Mouse (Mus musculus) mesoderm, embryonic 11.5 days (tissue): ENCODE measurements at regions not wholly inside any gene's neighbourhood (a gene's known extent, or its start where the extent isn't known, plus 50 kb on each side); places are given as distances from the start of the nearest gene placed in this dataset.

Experiments used
- DNase-seq: peaks from one replicate; pipeline ENCODE4 v3.0.0-alpha.2; 2012; ENCODE audit warnings: low read depth, low spot score

DNA sequence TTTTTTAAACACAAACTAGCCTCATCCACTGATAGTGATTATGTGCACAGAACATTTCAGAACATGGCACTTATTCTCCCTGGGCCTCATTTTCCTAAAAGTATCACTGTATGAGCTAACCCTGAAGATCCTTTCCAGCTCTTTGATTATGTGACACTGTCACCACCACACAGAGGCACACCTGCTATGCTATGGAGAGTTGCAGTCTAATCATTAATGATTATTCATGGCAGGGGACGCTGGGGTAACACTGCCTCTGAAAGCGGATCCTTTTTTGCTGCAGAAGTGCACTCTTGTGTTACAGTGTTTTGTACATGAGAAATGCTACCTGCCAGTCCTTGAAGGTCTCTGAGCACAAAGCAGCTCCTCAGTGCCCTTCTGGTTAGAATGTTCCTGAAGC, 615.3 kb upstream of the Fbxo33 start:
- DNase-seq: no peak

DNA sequence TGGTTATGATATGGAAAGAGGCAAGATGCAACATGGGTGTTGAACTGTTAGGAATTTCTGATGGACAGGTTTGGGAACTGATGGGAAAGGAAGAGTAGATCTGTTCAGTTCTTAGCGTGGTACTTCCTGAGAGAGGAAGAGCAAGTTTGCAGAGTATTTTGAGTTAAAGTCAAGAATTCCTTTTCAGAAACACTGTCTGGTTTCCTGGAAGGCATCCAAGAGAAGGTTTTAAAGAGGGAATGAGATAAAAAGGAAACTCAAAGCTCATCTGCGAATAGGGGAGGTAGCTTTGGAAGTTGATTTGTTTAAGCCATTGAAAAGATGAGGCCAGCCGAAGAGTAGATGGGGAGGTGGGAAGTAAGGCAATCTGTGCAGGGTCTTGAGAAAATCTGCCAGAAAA, 603.4 kb upstream of the Fbxo33 start:
- no peak for DNase-seq

GRCm38 (mm10) chr12:59822435-59822834, 602.9 kb upstream of the Fbxo33 start:
- DNase-seq: no peak

- no peak for DNase-seq
Observed at GRCm38 (mm10) chr12:59821698-59822097, 602.2 kb upstream of the Fbxo33 start.

DNA sequence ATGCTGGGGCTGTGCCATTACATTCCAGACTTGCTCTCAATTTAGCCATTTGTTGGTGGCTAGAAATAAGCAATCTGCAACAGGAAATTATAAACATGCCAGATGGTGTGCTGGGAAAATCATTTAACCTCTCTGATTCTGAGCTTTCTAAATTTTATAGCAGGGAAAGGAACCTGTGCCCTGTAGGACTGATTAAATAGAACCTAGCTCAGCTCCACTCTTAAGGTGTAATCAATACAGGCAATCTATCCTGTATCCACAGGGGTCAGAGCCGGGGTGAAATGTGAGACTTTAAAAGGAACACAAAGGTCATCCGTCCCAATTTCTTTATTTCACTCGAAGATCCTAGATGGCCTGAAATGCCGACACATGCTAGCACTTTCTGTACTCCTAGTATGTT, 596.4 kb upstream of the Fbxo33 start:
- DNase-seq: peak; percentile 5

DNA sequence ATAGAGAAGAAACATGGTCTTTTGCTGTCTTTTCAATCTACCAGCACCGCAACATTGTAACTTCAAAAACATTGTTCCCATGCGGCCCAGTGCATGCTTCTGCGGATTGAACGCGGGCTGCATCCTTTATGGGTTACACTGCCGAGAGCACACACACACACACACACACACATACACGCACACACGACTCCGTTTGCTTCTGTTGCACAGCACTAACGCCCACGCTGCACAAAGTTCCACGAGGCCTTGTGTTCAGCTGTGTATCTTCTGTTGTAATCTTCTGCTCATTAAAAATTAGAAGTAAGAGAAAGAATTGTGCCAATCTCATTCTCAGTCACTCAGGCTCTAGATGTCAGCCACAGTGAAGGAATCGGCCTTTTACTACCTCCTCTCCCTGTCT, 594.8 kb upstream of the Fbxo33 start:
- no peak for DNase-seq

DNA sequence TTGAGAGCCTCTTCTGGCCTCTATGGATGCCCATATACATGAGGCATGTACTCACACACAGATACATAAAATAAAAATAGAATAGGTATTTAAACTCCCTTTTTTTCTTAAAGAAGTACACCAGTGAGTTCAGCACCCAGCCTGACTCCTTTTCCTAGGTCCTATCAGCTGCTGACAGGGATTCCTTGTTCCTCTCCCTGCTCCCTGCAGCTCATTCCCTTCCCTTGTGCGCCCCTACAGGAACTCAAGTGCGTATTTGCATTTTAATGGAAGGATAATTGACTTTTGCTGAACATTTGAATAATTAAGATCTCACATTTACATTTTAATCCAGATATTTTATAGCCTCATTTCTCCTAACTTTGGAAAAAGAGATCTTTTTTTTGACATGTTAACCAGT, 589.7 kb upstream of the Fbxo33 start:
- no peak for DNase-seq

GRCm38 (mm10) chr12:59798051-59798450, 578.5 kb upstream of the Fbxo33 start:
- no peak for DNase-seq

GRCm38 (mm10) chr12:59791473-59791872, 571.9 kb upstream of the Fbxo33 start:
- peak; percentile 12 for DNase-seq

DNA sequence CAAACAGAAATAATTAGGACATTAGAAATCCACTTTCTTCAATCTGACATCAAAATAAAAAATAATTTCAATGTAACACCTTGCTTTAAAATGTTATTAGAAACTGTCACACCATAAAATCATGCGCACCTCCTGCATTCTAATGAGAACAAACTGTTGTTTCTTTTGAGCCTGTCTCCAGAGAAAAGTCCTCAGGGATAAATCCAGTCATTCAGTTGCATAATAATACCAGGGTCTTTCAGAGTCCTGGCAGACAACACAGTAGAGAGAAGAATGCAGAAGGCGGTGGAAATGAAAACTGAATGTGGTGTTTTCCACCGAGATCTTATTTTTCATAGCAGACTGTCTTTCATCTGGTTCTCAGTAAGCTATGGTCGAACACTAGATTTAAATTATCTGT, 567.3 kb upstream of the Fbxo33 start:
- DNase-seq: no peak

GRCm38 (mm10) chr12:59770980-59771379, 551.5 kb upstream of the Fbxo33 start:
- DNase-seq: no peak

GRCm38 (mm10) chr12:59762260-59762659, 542.7 kb upstream of the Fbxo33 start:
- DNase-seq: no peak

- no peak for DNase-seq
Observed at GRCm38 (mm10) chr12:59744768-59745167, 525.2 kb upstream of the Fbxo33 start.

DNA sequence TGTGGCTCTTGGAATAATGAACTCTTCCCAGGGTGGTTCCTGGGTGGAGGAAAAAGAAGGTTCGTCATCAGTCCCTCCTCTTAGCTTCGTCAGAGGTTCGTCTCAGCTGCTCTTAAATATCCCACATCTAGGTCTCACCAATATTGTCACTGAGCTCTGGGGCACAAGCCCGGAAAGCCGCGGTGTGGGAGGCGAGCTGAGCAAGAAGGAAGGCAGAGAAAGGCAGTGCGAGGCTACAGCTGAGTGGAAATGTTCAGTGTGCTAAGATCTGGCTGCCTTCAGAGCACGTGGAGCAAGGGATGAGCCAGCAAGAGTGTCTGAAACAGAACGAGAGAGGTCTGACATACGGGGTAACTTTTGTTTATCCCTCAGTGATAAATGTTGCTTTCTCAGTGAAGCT, 523.7 kb upstream of the Fbxo33 start:
- DNase-seq: no peak

DNA sequence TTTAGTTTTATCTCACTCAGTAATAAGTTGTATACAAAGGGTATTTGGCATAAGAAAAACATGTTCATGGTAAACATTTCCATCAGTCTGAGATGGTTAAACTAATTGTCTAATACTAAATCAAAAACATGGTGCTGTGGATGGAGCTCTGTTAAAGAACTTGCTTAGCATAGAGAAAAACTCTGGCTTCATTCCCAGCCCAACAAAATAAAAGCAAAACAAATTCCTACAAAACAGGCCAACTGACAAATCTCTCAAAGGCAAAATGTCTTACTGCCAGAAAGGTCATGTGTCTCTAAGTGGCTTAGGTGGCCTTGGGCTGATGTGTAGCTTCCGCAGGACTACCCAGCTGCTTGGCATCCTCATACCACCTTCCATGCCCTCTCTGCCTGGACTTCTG, 505.4 kb upstream of the Fbxo33 start:
- no peak for DNase-seq

DNA sequence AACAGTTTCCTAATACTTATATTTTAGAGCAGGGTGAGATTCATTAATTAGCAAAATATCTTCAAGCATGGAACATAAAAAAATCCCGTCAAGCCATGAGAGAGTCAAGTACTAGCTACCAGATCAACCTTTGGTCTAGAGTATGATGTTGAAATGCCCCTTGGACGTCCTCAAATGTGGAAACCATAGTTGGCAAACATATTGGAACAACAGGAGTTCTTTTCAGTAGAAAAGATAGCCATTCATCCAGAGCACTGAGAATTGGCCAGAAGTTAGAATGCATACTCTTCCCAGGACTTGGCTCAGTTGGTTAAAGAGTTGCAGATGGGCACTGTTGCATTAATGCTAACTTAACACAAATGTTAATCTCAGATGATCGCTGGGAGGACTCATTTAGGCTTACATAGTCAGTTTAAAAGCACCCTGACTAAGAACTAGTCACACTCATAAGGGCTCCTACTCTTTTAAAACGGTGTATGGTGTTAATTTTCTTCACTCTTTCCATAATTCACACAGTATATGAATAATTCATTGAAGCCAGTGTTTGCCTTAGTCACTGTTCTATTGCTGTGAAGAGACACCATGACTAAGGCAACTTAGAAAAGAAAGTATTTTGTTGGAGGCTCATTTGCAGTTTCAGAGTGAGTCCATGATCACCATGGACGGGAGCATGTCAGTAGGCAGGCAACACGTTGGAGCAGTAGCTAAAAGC, 503.1 kb upstream of the Fbxo33 start:
- no peak for DNase-seq

DNA sequence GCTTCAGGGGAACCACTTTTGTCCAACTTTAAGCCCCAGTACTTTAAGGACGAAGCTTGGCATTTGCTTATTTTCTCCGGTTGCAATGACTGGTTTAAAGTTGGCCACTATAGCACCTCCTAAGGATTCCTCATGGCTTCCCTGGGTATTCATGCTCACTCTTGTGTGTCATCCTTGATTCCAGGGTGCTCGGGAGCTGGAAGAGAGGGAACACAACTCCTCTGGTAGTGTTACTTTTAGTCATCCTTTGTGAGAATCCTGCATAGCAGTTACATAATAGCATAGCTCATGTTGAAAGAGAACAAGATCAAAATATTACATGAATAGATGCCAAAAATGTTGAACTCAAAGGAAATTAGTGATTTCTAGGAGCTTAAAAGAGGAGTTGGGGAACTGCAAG, 493.7 kb upstream of the Fbxo33 start:
- no peak for DNase-seq

DNA sequence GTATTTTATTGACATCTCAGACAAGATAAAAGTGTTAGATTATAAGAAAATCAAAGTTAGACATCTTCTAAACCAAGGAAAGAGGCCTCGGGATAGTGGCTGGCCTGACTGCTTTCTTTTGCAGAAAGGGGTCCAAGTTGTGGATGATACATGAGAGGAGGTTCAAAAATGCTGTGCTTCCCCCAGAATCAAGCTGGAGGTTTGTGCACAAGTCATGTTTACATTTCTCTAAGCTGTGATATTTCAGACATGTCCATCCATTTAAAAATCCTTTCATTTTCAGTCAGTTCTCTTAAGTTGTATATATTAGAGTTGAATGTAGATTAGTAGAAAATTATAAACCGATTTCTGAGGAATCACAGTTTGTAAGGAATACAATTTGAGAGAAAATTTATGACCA, 463.7 kb upstream of the Fbxo33 start:
- no peak for DNase-seq

- DNase-seq: no peak
Observed at GRCm38 (mm10) chr12:59663161-59663560, 443.6 kb upstream of the Fbxo33 start.

- no peak for DNase-seq
Observed at GRCm38 (mm10) chr12:59630678-59631077, 411.2 kb upstream of the Fbxo33 start.

- no peak for DNase-seq
Observed at GRCm38 (mm10) chr12:59623147-59623546, 403.6 kb upstream of the Fbxo33 start.

GRCm38 (mm10) chr12:59621132-59621531, 401.6 kb upstream of the Fbxo33 start:
- DNase-seq: no peak

- no peak for DNase-seq
Observed at GRCm38 (mm10) chr12:59620340-59620739, 400.8 kb upstream of the Fbxo33 start.

DNA sequence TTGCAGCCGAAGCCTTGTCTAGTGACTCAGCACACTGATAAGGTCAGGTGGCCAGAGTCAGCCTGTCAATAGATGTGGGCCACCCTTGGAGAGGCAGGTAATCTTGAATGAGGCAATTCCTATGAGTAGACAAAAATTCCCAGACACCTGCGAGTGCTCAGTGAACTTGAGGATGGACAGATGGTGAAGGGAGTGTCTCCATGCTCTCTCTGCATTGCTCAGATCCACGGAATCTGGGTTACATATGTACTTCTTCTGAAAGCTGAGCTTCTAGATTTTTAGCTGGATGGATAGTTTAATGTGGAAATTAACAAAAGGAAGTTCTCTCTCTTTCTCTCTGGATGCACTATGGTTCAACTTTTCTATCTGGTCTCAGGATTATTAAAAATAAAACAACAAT, 396.6 kb upstream of the Fbxo33 start:
- no peak for DNase-seq
